Mouse (Mus musculus) monocyte, adult 59 days (primary cell): ENCODE data around the gene Olfr531. TPM values are rescaled to one million over a fixed set of nuclear protein-coding genes. Genes with fewer than 3 reads are reported as not detected.

Source experiments
- total RNA-seq, 2 experiments: library from RNA; stranded (reverse); gene quantifications; one replicate each; pipeline ENCODE4 v1.2.4; 2023

Gene Olfr531
- not detected for total RNA-seq

GRCm38 (mm10) chr7:140402818-140403217, at the start of gene Olfr531:
Gene Olfr531 (minus strand): TSS chr7:140402918.

GRCm38 (mm10) chr7:140421539-140421938, 18.8 kb upstream of the Olfr531 start, which contains the start of gene Olfr532:
Gene Olfr532 (minus strand): TSS chr7:140421639.

GRCm38 (mm10) chr7:140376231-140376630, 26.5 kb downstream of the Olfr531 start, which contains the start of gene Olfr530:
Gene Olfr530 (minus strand): TSS chr7:140376331.

GRCm38 (mm10) chr7:140361571-140361970, 41.1 kb downstream of the Olfr531 start, which contains the start of gene Olfr60:
Gene Olfr60 (minus strand): TSS chr7:140361671.

Other genes starting within 250 kb of the Olfr531 start
- gene Sprn, start 248.0 kb downstream of the Olfr531 start, total RNA-seq = not detected
- gene Olfr522, start 238.2 kb downstream of the Olfr531 start, total RNA-seq = not detected
- gene Olfr523, start 229.7 kb downstream of the Olfr531 start, total RNA-seq = not detected
- not detected for gene Olfr524, start 197.0 kb downstream of the Olfr531 start, total RNA-seq
- 1 to 10 TPM in 1 of 2 experiments, under 1 TPM in 1; 0.82 to 1.3 TPM for gene Cd163l1, start 184.7 kb downstream of the Olfr531 start, total RNA-seq
- gene 5830411N06Rik, start 155.6 kb downstream of the Olfr531 start, total RNA-seq = 1 to 10 TPM; 4.5 to 5.0 TPM
- not detected for gene Olfr525, start 82.1 kb downstream of the Olfr531 start, total RNA-seq
- not detected for gene Olfr527, start 68.9 kb downstream of the Olfr531 start, total RNA-seq
- not detected for gene Olfr60, start 41.2 kb downstream of the Olfr531 start, total RNA-seq
- not detected for gene Olfr530, start 26.6 kb downstream of the Olfr531 start, total RNA-seq
- not detected for gene Olfr532, start 18.7 kb upstream of the Olfr531 start, total RNA-seq
- gene Olfr533, start 60.5 kb upstream of the Olfr531 start, total RNA-seq = not detected
- not detected for gene Olfr535, start 81.3 kb upstream of the Olfr531 start, total RNA-seq
- not detected for gene Olfr536, start 104.5 kb upstream of the Olfr531 start, total RNA-seq
- not detected for gene Olfr538, start 165.0 kb upstream of the Olfr531 start, total RNA-seq
- gene Olfr46, start 198.4 kb upstream of the Olfr531 start, total RNA-seq = not detected
- not detected for gene Olfr61, start 226.1 kb upstream of the Olfr531 start, total RNA-seq
- not detected for gene Olfr53, start 243.5 kb upstream of the Olfr531 start, total RNA-seq